Mouse (Mus musculus) small intestine, adult 2 months (tissue): Measurements from ENCODE around the gene Ssr2.

Source experiments
- CTCF ChIP-seq: fragments of 200-500 bp; IDR thresholded peaks from 2 replicates; pipeline ENCODE4 v1.5.1; 2012; ENCODE audit warnings: low read depth, mild to moderate bottlenecking, control low read depth, inconsistent platforms, low read length, moderate library complexity, mixed read lengths; ENCODE audit not compliant: insufficient replicate concordance, insufficient read length; ENCODE audit errors: extremely low read depth
- POLR2A ChIP-seq: fragments of 200-500 bp; IDR thresholded peaks from 2 replicates; pipeline ENCODE4 v1.6.1; 2012; ENCODE audit warnings: low read depth, mild to moderate bottlenecking, control low read depth, inconsistent platforms, low read length, moderate library complexity

GRCm38 (mm10) chr3:88552082-88552645, 23.5 kb upstream of the Ssr2 start:
- TF ChIP-seq CTCF (no peak), POLR2A (no peak)
